Mouse (Mus musculus) bone marrow, adult 2 months (tissue): ENCODE measurements around the gene Fxn.

Source experiments
- CTCF ChIP-seq: fragments of 200-500 bp; IDR thresholded peaks from 2 replicates; pipeline ENCODE4 v1.5.1; 2011; ENCODE audit warnings: low read length, control low read depth; ENCODE audit not compliant: control insufficient read depth, insufficient read depth
- POLR2A ChIP-seq: fragments of 200-500 bp; IDR thresholded peaks from 2 replicates; pipeline ENCODE4 v1.6.1; 2011; ENCODE audit warnings: low read depth, mild to moderate bottlenecking, control low read depth, low read length, borderline replicate concordance; ENCODE audit not compliant: control insufficient read depth

- no peak for TF ChIP-seq POLR2A
- no peak for TF ChIP-seq CTCF
Measured at GRCm38 (mm10) chr19:24274281-24274680, 6.1 kb downstream of the Fxn start.
